31 mouse cellular contexts compared by ENCODE assay signal in the genomic region with DNA sequence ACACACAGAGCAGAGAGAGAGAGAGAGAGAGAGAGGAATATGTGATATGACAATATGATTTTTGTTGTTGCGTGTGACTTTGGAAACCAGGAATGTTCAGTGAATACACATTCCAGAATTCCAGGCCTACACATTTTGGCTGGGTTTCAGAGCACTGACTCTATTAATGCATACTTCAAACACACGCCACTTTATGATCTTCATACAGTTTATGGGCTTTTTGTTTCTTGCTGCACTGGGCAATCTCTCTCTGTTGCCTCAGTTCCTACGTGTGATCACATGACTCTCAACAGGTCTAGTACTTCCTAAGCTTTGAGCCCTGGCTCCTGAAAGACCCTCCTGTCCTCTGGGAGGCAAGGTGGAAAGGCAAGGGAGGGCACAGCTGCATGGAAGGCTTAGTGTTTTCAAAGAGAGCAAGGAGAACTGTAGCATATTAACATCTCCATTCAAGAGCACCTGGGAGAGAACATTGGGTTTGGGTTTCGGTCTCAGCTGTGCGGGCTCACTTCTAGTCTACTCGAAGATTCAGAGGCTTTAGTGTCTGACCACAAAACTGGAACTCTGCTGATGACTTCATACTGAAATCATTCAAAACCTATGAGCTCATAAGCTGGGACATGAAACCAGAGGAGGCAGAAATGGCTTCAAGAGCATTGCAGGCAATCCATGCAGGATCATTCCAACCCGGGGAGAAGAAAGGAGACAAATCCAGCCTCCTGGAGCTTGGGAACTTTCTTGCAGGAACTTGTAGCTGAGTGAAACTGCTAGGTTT.
A peak's percentile ranks its signal among the peaks of the same experiment; 100 is the strongest.
DNase-seq lines count a peak whose midpoint lies in the region; ATAC-seq and TF ChIP-seq lines count a peak whose summit lies in the region.
"Had no signal": no experiment of that assay in that cellular context is flagged by ENCODE, and none has a peak within 500 bp of the region (broad histone marks: within the 10 kb centered on the region; RNA-seq: fewer than 3 reads in every experiment).

No protein-coding gene starts in this region.

- H3K4me1 ChIP-seq in lung, embryonic 14.5 days (ENCODE audit: insufficient read depth) = no peaks in the 10 kb centered on the region
- peaks cover 11% of the 10 kb centered on the region for H3K4me1 ChIP-seq in embryonic fibroblast, embryonic 13.5 days (ENCODE audit: control insufficient read depth, insufficient read depth, low read length)
- H3K4me1 ChIP-seq: hindbrain, embryonic 15.5 days; liver, embryonic 13.5 days; midbrain, embryonic 15.5 days; neural tube, embryonic 12.5 days had no signal

- no peak for TF ChIP-seq CTCF in lung, embryonic 14.5 days (IDR thresholded peaks at IDR 0.05; ENCODE audit: low read depth)
- no peak for TF ChIP-seq CTCF in embryonic fibroblast, embryonic 13.5 days (IDR thresholded peaks at IDR 0.05; ENCODE audit: borderline replicate concordance, insufficient read depth, low read length)

- no peaks in the 10 kb centered on the region for H3K9me3 ChIP-seq in lung, embryonic 14.5 days (ENCODE audit: low read depth, low read length)
- H3K9me3 ChIP-seq: embryonic facial prominence, embryonic 12.5 days; hindbrain, embryonic 10.5 days; hindbrain, embryonic 15.5 days; kidney, embryonic 15.5 days; liver, embryonic 13.5 days; midbrain, embryonic 10.5 days; midbrain, embryonic 15.5 days; neural tube, embryonic 12.5 days had no signal

- no peaks in the 10 kb centered on the region for H3K36me3 ChIP-seq in lung, embryonic 14.5 days (ENCODE audit: insufficient read depth)
- H3K36me3 ChIP-seq: embryonic facial prominence, embryonic 12.5 days; hindbrain, embryonic 10.5 days; hindbrain, embryonic 15.5 days; kidney, embryonic 15.5 days; liver, embryonic 13.5 days; midbrain, embryonic 10.5 days; midbrain, embryonic 15.5 days; neural tube, embryonic 12.5 days had no signal

- 0 out of 2 replicates have a peak, but pooled peaks have one; percentile 9 for TF ChIP-seq POLR2A in embryonic fibroblast, embryonic 13.5 days (IDR thresholded peaks at IDR 0.05; ENCODE audit: low read depth, low read length)

- H3K27me3 ChIP-seq in lung, embryonic 14.5 days (ENCODE audit: insufficient read depth, low read length) = no peaks in the 10 kb centered on the region
- H3K27me3 ChIP-seq: CH12.LX; embryonic facial prominence, embryonic 12.5 days; hindbrain, embryonic 15.5 days; kidney, embryonic 15.5 days; liver, embryonic 13.5 days; midbrain, embryonic 15.5 days; neural tube, embryonic 12.5 days had no signal

- ATAC-seq in lung, embryonic 14.5 days (ENCODE audit: insufficient read depth) = peak; percentile 26; the same call in 1 of the 2 replicates
- ATAC-seq: inflammation-experienced regulatory T-cells, adult 6 months; midbrain, embryonic 15.5 days had no signal

- no peak overlapping the region for H3K27ac ChIP-seq in lung, embryonic 14.5 days (ENCODE audit: low read depth)
- H3K27ac ChIP-seq in embryonic fibroblast, embryonic 13.5 days (ENCODE audit: insufficient read depth, low read length) = peak overlapping the region; percentile 99
- H3K27ac ChIP-seq: embryonic facial prominence, embryonic 12.5 days; hindbrain, embryonic 10.5 days; hindbrain, embryonic 15.5 days; kidney, embryonic 15.5 days; liver, embryonic 13.5 days; midbrain, embryonic 10.5 days; midbrain, embryonic 15.5 days; neural tube, embryonic 12.5 days had no signal

- H3K4me3 ChIP-seq in lung, embryonic 14.5 days (ENCODE audit: low read depth, low read length) = no peak overlapping the region
- no peak overlapping the region for H3K4me3 ChIP-seq in embryonic fibroblast, embryonic 13.5 days (ENCODE audit: insufficient read depth, low read length)
- H3K4me3 ChIP-seq: embryonic facial prominence, embryonic 12.5 days; erythroblast, embryonic 14.5 days; hindbrain, embryonic 10.5 days; hindbrain, embryonic 15.5 days; kidney, embryonic 15.5 days; liver, embryonic 13.5 days; midbrain, embryonic 10.5 days; midbrain, embryonic 15.5 days; neural tube, embryonic 12.5 days had no signal

- 74% methylated on average over 7 of the region's 7 CpGs for WGBS in lung, embryonic 14.5 days

- H3K9ac ChIP-seq in lung, embryonic 14.5 days = no peak overlapping the region
- H3K9ac ChIP-seq: embryonic facial prominence, embryonic 12.5 days; hindbrain, embryonic 15.5 days; kidney, embryonic 15.5 days; liver, embryonic 13.5 days; midbrain, embryonic 15.5 days; neural tube, embryonic 12.5 days had no signal

- H3K4me2 ChIP-seq in lung, embryonic 14.5 days = no peak overlapping the region
- H3K4me2 ChIP-seq: embryonic facial prominence, embryonic 12.5 days; hindbrain, embryonic 15.5 days; kidney, embryonic 15.5 days; liver, embryonic 13.5 days; midbrain, embryonic 15.5 days; neural tube, embryonic 12.5 days had no signal

- peak; percentile 68 for DNase-seq in lung, embryonic 14.5 days
- no peak for DNase-seq in lung, postnatal 14 days
- DNase-seq in 3134 (ENCODE audit: extremely low read depth, insufficient read length, low spot score) = peak; percentile 14
- DNase-seq in Muller cell, postnatal 12 days (ENCODE audit: inconsistent ontology term) = peak; percentile 45
- no peak for DNase-seq in cerebellum, postnatal 10 days
- DNase-seq in kidney, adult 18-20 months = no peak
- DNase-seq in left cerebral cortex, adult 18-20 months (ENCODE audit: low spot score in 2 of 2) = no peak
- DNase-seq: adrenal gland, postnatal 36 days; B cell, adult 2 months; cerebellum, adult 2 months; cerebellum, postnatal 36 days; gastrocnemius, postnatal 10 days; heart, postnatal 14 days; kidney, adult 11 months; layer of hippocampus, postnatal 36 days; liver, embryonic 13.5 days; lung, adult 2 months; right cerebral cortex, postnatal 4 days; thymus, adult 2 months; thymus, postnatal 4 days had no signal

Comparison
In these comparisons a context has a peak if more than half of its experiments do, and no peak if none do; other contexts are left out.
1. DNase-seq: peak in lung, embryonic 14.5 days (single experiment), 3134 (single experiment) and Muller cell, postnatal 12 days (single experiment); none in lung, postnatal 14 days (single experiment), cerebellum, postnatal 10 days (0 of 2), kidney, adult 18-20 months (single experiment) and left cerebral cortex, adult 18-20 months (0 of 2).